Mouse (Mus musculus) MEL (cell line): ENCODE measurements at regions not wholly inside any gene's neighbourhood (a gene's known extent, or its start where the extent isn't known, plus 50 kb on each side); places are given as distances from the start of the nearest gene placed in this dataset.

Experiments
- DNase-seq: peaks from one replicate; pipeline ENCODE4 v3.0.0; 2011; ENCODE audit warnings: low read depth, low spot score
- H3K27ac ChIP-seq: 2 replicates; pipeline ENCODE4 v1.5.1; 2012; ENCODE audit warnings: low read depth, mild to moderate bottlenecking, control low read depth, low read length, moderate library complexity; ENCODE audit not compliant: control insufficient read depth
- H3K27me3 ChIP-seq, 2 experiments: fragments of 150-350 bp in 1 of 2; sonication (generic) in 1 of 2; 2 replicates each; pipeline ENCODE4 v1.6.1; 2012; ENCODE audit warnings: low read length in 2 of 2, mild to moderate bottlenecking in 2 of 2, improper control_type of control experiment in 1 of 2, moderate library complexity in 1 of 2; ENCODE audit not compliant: insufficient read depth in 2 of 2, control insufficient read depth in 1 of 2
- H3K36me3 ChIP-seq, 2 experiments: 2 replicates each; pipeline ENCODE4 v1.6.1; 2012 to 2014; ENCODE audit warnings: low read length in 2 of 2, improper control_type of control experiment in 1 of 2, inconsistent platforms in 1 of 2, mild to moderate bottlenecking in 1 of 2; ENCODE audit not compliant: insufficient read depth in 2 of 2, control insufficient read depth in 1 of 2
- H3K4me1 ChIP-seq, 2 experiments: fragments of 150-350 bp in 1 of 2; sonication (generic) in 1 of 2; 2 replicates each; pipeline ENCODE4 v1.6.1; 2012; ENCODE audit warnings: low read length in 2 of 2, improper control_type of control experiment in 1 of 2, mild to moderate bottlenecking in 1 of 2; ENCODE audit not compliant: insufficient read depth in 2 of 2, control insufficient read depth in 1 of 2
- H3K4me3 ChIP-seq, 2 experiments: fragments of 150-350 bp in 1 of 2; sonication (generic) in 1 of 2; 2 replicates each; pipeline ENCODE4 v1.5.1; 2012; ENCODE audit warnings: low read depth in 2 of 2, low read length in 2 of 2, mild to moderate bottlenecking in 2 of 2, moderate library complexity in 2 of 2, control low read depth in 1 of 2, improper control_type of control experiment in 1 of 2; ENCODE audit not compliant: control insufficient read depth in 1 of 2, insufficient read depth in 1 of 2
- H3K79me2 ChIP-seq: 2 replicates; pipeline ENCODE4 v1.6.1; 2012; ENCODE audit warnings: mild to moderate bottlenecking, low read length, moderate library complexity; ENCODE audit not compliant: control insufficient read depth, poor library complexity, insufficient read depth
- H3K9ac ChIP-seq: 2 replicates; pipeline ENCODE4 v1.6.1; 2012; ENCODE audit warnings: low read depth, mild to moderate bottlenecking, control low read depth, low read length, moderate library complexity; ENCODE audit not compliant: control insufficient read depth, poor library complexity, severe bottlenecking
- H3K9me3 ChIP-seq: fragments of 150-350 bp; sonication (generic); replicated peaks from 2 replicates; pipeline ENCODE4 v1.6.1; 2012; ENCODE audit warnings: mild to moderate bottlenecking, low read length, improper control_type of control experiment, moderate library complexity; ENCODE audit not compliant: insufficient read depth
- CHD1 ChIP-seq: IDR thresholded peaks from 2 replicates; pipeline ENCODE4 v1.6.1; 2012; ENCODE audit warnings: low read depth, mild to moderate bottlenecking, inconsistent platforms, low read length, improper control_type of control experiment
- CHD2 ChIP-seq: IDR thresholded peaks from 2 replicates; pipeline ENCODE4 v1.6.1; 2011; ENCODE audit warnings: low read length, improper control_type of control experiment
- CTCF ChIP-seq, 3 experiments: IDR thresholded peaks in 2 of 3; conservative IDR thresholded peaks in 1 of 3; 2 replicates each; pipeline ENCODE4 v1.5.1; 2011 to 2012; ENCODE audit warnings: low read length in 3 of 3, low read depth in 2 of 3, mild to moderate bottlenecking in 2 of 3, improper control_type of control experiment in 1 of 3, inconsistent platforms in 1 of 3, mixed read lengths in 1 of 3, moderate library complexity in 1 of 3; ENCODE audit not compliant: control insufficient read depth in 1 of 3, insufficient read depth in 1 of 3, poor library complexity in 1 of 3, severe bottlenecking in 1 of 3
- EP300 ChIP-seq, 2 experiments: IDR thresholded peaks; 2 replicates each; pipeline ENCODE4 v1.6.1; 2011; ENCODE audit warnings: improper control_type of control experiment in 2 of 2, low read length in 2 of 2, low read depth in 1 of 2, mild to moderate bottlenecking in 1 of 2
- ETS1 ChIP-seq: IDR thresholded peaks from 2 replicates; pipeline ENCODE4 v1.6.1; 2012; ENCODE audit warnings: low read depth, mild to moderate bottlenecking, inconsistent platforms, low read length, improper control_type of control experiment, moderate library complexity
- GATA1 ChIP-seq: IDR thresholded peaks from 2 replicates; pipeline ENCODE4 v1.6.1; 2011; ENCODE audit warnings: low read depth, low read length, improper control_type of control experiment
- HCFC1 ChIP-seq: IDR thresholded peaks from 2 replicates; pipeline ENCODE4 v1.6.1; 2012; ENCODE audit warnings: low read depth, mild to moderate bottlenecking, inconsistent platforms, low read length, improper control_type of control experiment, moderate library complexity
- JUND ChIP-seq: IDR thresholded peaks from 2 replicates; pipeline ENCODE4 v1.6.1; 2011; ENCODE audit warnings: low read depth, mild to moderate bottlenecking, improper control_type of control experiment, low read length
- KAT2A ChIP-seq: conservative IDR thresholded peaks from 2 replicates; pipeline ENCODE4 v1.6.1; 2012; ENCODE audit warnings: low read depth, low read length, improper control_type of control experiment, inconsistent platforms
- MAFK ChIP-seq: IDR thresholded peaks from 2 replicates; pipeline ENCODE4 v1.6.1; 2011; ENCODE audit warnings: low read depth, mild to moderate bottlenecking, low read length, improper control_type of control experiment, borderline replicate concordance
- MAX ChIP-seq: IDR thresholded peaks from 2 replicates; pipeline ENCODE4 v1.6.1; 2011; ENCODE audit warnings: low read length, improper control_type of control experiment
- MAZ ChIP-seq: IDR thresholded peaks from 2 replicates; pipeline ENCODE4 v1.6.1; 2012; ENCODE audit warnings: low read depth, mild to moderate bottlenecking, inconsistent platforms, low read length, improper control_type of control experiment
- MEF2A ChIP-seq: IDR thresholded peaks from 2 replicates; pipeline ENCODE4 v1.6.1; 2014; ENCODE audit warnings: low read depth, mild to moderate bottlenecking, inconsistent platforms, low read length, improper control_type of control experiment; ENCODE audit not compliant: poor library complexity, insufficient replicate concordance, severe bottlenecking; ENCODE audit errors: extremely low read depth
- MXI1 ChIP-seq: IDR thresholded peaks from 2 replicates; pipeline ENCODE4 v1.6.1; 2011; ENCODE audit warnings: mild to moderate bottlenecking, low read depth, low read length, improper control_type of control experiment
- POLR2AphosphoS2 ChIP-seq: IDR thresholded peaks from 2 replicates; pipeline ENCODE4 v1.6.1; 2011; ENCODE audit warnings: low read length, improper control_type of control experiment
- POLR2AphosphoS5 ChIP-seq: IDR thresholded peaks from 2 replicates; pipeline ENCODE4 v1.6.1; 2012; ENCODE audit warnings: low read depth, borderline replicate concordance, mild to moderate bottlenecking, inconsistent platforms, low read length, moderate library complexity, mixed read lengths
- SMC3 ChIP-seq: IDR thresholded peaks from 2 replicates; pipeline ENCODE4 v1.6.1; 2011; ENCODE audit warnings: low read depth, low read length, improper control_type of control experiment
- TAL1 ChIP-seq: IDR thresholded peaks from 2 replicates; pipeline ENCODE4 v1.6.1; 2012; ENCODE audit warnings: mild to moderate bottlenecking, inconsistent platforms, low read length, moderate library complexity, mixed read lengths
- TBP ChIP-seq: IDR thresholded peaks from 2 replicates; pipeline ENCODE4 v1.8.0; 2011; ENCODE audit warnings: low read depth, low read length, improper control_type of control experiment
- UBTF ChIP-seq: IDR thresholded peaks from 2 replicates; pipeline ENCODE4 v1.6.1; 2012; ENCODE audit warnings: low read depth, mild to moderate bottlenecking, inconsistent platforms, low read length, improper control_type of control experiment, moderate library complexity, borderline replicate concordance; ENCODE audit not compliant: insufficient read depth
- ZC3H11A ChIP-seq: IDR thresholded peaks from 2 replicates; pipeline ENCODE4 v1.6.1; 2012; ENCODE audit warnings: low read depth, mild to moderate bottlenecking, inconsistent platforms, low read length, improper control_type of control experiment
- ZKSCAN1 ChIP-seq: IDR thresholded peaks from 2 replicates; pipeline ENCODE4 v1.6.1; 2012; ENCODE audit warnings: low read depth, mild to moderate bottlenecking, inconsistent platforms, low read length, improper control_type of control experiment, moderate library complexity
- ZMIZ1 ChIP-seq: IDR thresholded peaks from 2 replicates; pipeline ENCODE4 v1.6.1; 2012; ENCODE audit warnings: low read depth, mild to moderate bottlenecking, inconsistent platforms, low read length, improper control_type of control experiment, moderate library complexity
- ZNF384 ChIP-seq: IDR thresholded peaks from 2 replicates; pipeline ENCODE4 v1.6.1; 2012; ENCODE audit warnings: low read depth, mild to moderate bottlenecking, inconsistent platforms, low read length, improper control_type of control experiment

GRCm38 (mm10) chr1:185067661-185068060 is 68.3 kb upstream of the Mark1 start:
- no peaks in the 10 kb centered on the region for H3K27me3 ChIP-seq
- H3K9ac ChIP-seq, result no peak overlapping the region
- no peaks in the 10 kb centered on the region for H3K9me3 ChIP-seq
- H3K4me1 ChIP-seq, result no peaks in the 10 kb centered on the region
- H3K27ac ChIP-seq, result no peak overlapping the region
- no peak overlapping the region for H3K4me3 ChIP-seq
- no peaks in the 10 kb centered on the region for H3K79me2 ChIP-seq
- DNase-seq, result no peak
- no peaks in the 10 kb centered on the region for H3K36me3 ChIP-seq
- TF ChIP-seq TBP (no peak), CTCF (IDR thresholded peaks at IDR 0.05 in 2 of 3, conservative IDR thresholded peaks at IDR 0.05 in 1 of 3; ENCODE audit: control insufficient read depth in 1 of 3, insufficient read depth in 1 of 3, low read depth in 2 of 3, low read length in 3 of 3, poor library complexity in 1 of 3, severe bottlenecking in 1 of 3) (no peak), MAX (no peak), MXI1 (no peak), CHD2 (no peak), UBTF (no peak), ZMIZ1 (no peak), MAFK (no peak), SMC3 (no peak), POLR2AphosphoS5 (no peak), GATA1 (no peak), JUND (no peak), HCFC1 (no peak), MEF2A (no peak), ZC3H11A (no peak), TAL1 (no peak), ZNF384 (no peak), MAZ (no peak)
- TF ChIP-seq, all 39 proteins: peak for 0

GRCm38 (mm10) chr1:185065056-185065455 is 65.7 kb upstream of the Mark1 start:
- TF ChIP-seq ETS1, result no peak
- no peak for TF ChIP-seq TBP
- TF ChIP-seq KAT2A, result no peak
- no peak for TF ChIP-seq EP300 (IDR thresholded peaks at IDR 0.05; ENCODE audit: low read depth in 1 of 2, low read length in 2 of 2)
- no peak for TF ChIP-seq ZKSCAN1
- no peak for TF ChIP-seq CHD2
- no peak for TF ChIP-seq ZNF384
- TF ChIP-seq CHD1, result no peak
- TF ChIP-seq CTCF (IDR thresholded peaks at IDR 0.05 in 2 of 3, conservative IDR thresholded peaks at IDR 0.05 in 1 of 3; ENCODE audit: control insufficient read depth in 1 of 3, insufficient read depth in 1 of 3, low read depth in 2 of 3, low read length in 3 of 3, poor library complexity in 1 of 3, severe bottlenecking in 1 of 3), result no peak
- no peak for TF ChIP-seq POLR2AphosphoS2
- TF ChIP-seq SMC3, result no peak
- TF ChIP-seq MAZ, result no peak
- TF ChIP-seq, all 39 proteins: peak for 0
- H3K79me2 ChIP-seq, result no peaks in the 10 kb centered on the region
- no peak for DNase-seq
- no peak overlapping the region for H3K4me3 ChIP-seq
- no peaks in the 10 kb centered on the region for H3K36me3 ChIP-seq
- H3K4me1 ChIP-seq, result no peaks in the 10 kb centered on the region
- H3K27me3 ChIP-seq, result no peaks in the 10 kb centered on the region
- no peaks in the 10 kb centered on the region for H3K9me3 ChIP-seq
- H3K9ac ChIP-seq, result no peak overlapping the region
- H3K27ac ChIP-seq, result no peak overlapping the region
